Mouse (Mus musculus) midbrain, embryonic 10.5 days (tissue): Measurements from ENCODE around the gene Fto. TPM values are rescaled to one million over a fixed set of nuclear protein-coding genes. Genes with fewer than 3 reads are reported as not detected.

Source experiments
- DNase-seq: peaks from one replicate; pipeline ENCODE4 v3.0.0-alpha.2; 2017; ENCODE audit warnings: low spot score
- H3K27ac ChIP-seq: fragments of 300-500 bp; sonication (generic); replicated peaks from 2 replicates; pipeline ENCODE4 v1.5.1; 2016; ENCODE audit warnings: mild to moderate bottlenecking
- H3K27me3 ChIP-seq: fragments of 300-500 bp; sonication (generic); 2 replicates; pipeline ENCODE4 v1.6.1; 2016; ENCODE audit warnings: low read depth, mild to moderate bottlenecking; ENCODE audit not compliant: poor library complexity, severe bottlenecking
- H3K36me3 ChIP-seq: fragments of 300-500 bp; sonication (generic); 2 replicates; pipeline ENCODE4 v1.6.1; 2016; ENCODE audit warnings: mild to moderate bottlenecking, moderate library complexity
- H3K4me1 ChIP-seq: fragments of 300-500 bp; sonication (generic); 2 replicates; pipeline ENCODE4 v1.6.1; 2016
- H3K4me3 ChIP-seq: fragments of 300-500 bp; sonication (generic); 2 replicates; pipeline ENCODE4 v1.5.1; 2016; ENCODE audit warnings: mild to moderate bottlenecking, moderate library complexity
- H3K9me3 ChIP-seq: fragments of 300-500 bp; sonication (generic); replicated peaks from 2 replicates; pipeline ENCODE4 v1.6.1; 2016; ENCODE audit warnings: mild to moderate bottlenecking
- WGBS: fragments of 180-500 bp; shearing (Covaris S2); methylation state at CpG from one replicate; pipeline ENCODE4 v1.1.7; 2016; 5-methylcytosine and 5-hydroxymethylcytosine counted together
- polyA plus RNA-seq: library from polyadenylated mRNA; unstranded; fragments of >200 nt; fragmentation: Nextera tagmentation; extraction: Ambion mirVana; gene quantifications from 2 replicates; pipeline ENCODE4 v1.2.1, GENCODE M21; 2016

The Fto gene
- polyA plus RNA-seq, 1 experiment from 2014 or later: 91.3 TPM

GRCm38 (mm10) chr8:91352598-91352997 lies 39.3 kb downstream of the Fto start:
- no peak overlapping the region for H3K4me3 ChIP-seq
- H3K36me3 ChIP-seq: peaks cover 10% of the 10 kb centered on the region
- WGBS: 97% methylated on average over 3 of the region's 3 CpGs
- H3K4me1 ChIP-seq: peaks cover 33% of the 10 kb centered on the region
- H3K9me3 ChIP-seq: no peaks in the 10 kb centered on the region
- H3K27me3 ChIP-seq: no peaks in the 10 kb centered on the region
- no peak for DNase-seq
- H3K27ac ChIP-seq: no peak overlapping the region

- no peaks in the 10 kb centered on the region for H3K9me3 ChIP-seq
- WGBS: 85% methylated on average over 5 of the region's 5 CpGs
- no peak for DNase-seq
- no peaks in the 10 kb centered on the region for H3K27me3 ChIP-seq
- H3K4me3 ChIP-seq: no peak overlapping the region
- peaks cover 36% of the 10 kb centered on the region for H3K4me1 ChIP-seq
- peaks cover 10% of the 10 kb centered on the region for H3K36me3 ChIP-seq
- H3K27ac ChIP-seq: no peak overlapping the region
These were observed 39.7 kb downstream of the Fto start for GRCm38 (mm10) chr8:91353062-91353461.

GRCm38 (mm10) chr8:91353907-91354306 lies 40.6 kb downstream of the Fto start:
- WGBS: 88% methylated on average over 4 of the region's 4 CpGs
- Histone ChIP-seq H3K27ac (no peak overlapping the region), H3K4me3 (no peak overlapping the region), H3K4me1 (peaks cover 44% of the 10 kb centered on the region), H3K9me3 (no peaks in the 10 kb centered on the region), H3K36me3 (peaks cover 14% of the 10 kb centered on the region), H3K27me3 (no peaks in the 10 kb centered on the region)
- no peak for DNase-seq

GRCm38 (mm10) chr8:91355301-91355905 lies 42.1 kb downstream of the Fto start:
- peak overlapping the region; percentile 69 for H3K27ac ChIP-seq
- peaks cover 42% of the 10 kb centered on the region for H3K4me1 ChIP-seq
- H3K36me3 ChIP-seq: peaks cover 5% of the 10 kb centered on the region; the same call in 1 of the 2 replicates
- H3K4me3 ChIP-seq: no peak overlapping the region
- no peaks in the 10 kb centered on the region for H3K27me3 ChIP-seq
- no peaks in the 10 kb centered on the region for H3K9me3 ChIP-seq
- 68% methylated on average over 10 of the region's 10 CpGs for WGBS
- DNase-seq: no peak

- WGBS: 84% methylated on average over 11 of the region's 11 CpGs
- Histone ChIP-seq H3K9me3 (no peaks in the 10 kb centered on the region), H3K27me3 (no peaks in the 10 kb centered on the region), H3K27ac (peak overlapping the region; percentile 69; the same call in 1 of the 2 replicates), H3K36me3 (peaks cover 5% of the 10 kb centered on the region; the same call in 1 of the 2 replicates), H3K4me1 (peaks cover 38% of the 10 kb centered on the region), H3K4me3 (peak overlapping the region; percentile 4; the same call in 1 of the 2 replicates)
- no peak for DNase-seq
These were observed 42.8 kb downstream of the Fto start for GRCm38 (mm10) chr8:91355956-91356699.

- peaks cover 38% of the 10 kb centered on the region for H3K4me1 ChIP-seq
- H3K27ac ChIP-seq: no peak overlapping the region
- H3K27me3 ChIP-seq: no peaks in the 10 kb centered on the region
- no peak for DNase-seq
- peaks cover 5% of the 10 kb centered on the region; the same call in 1 of the 2 replicates for H3K36me3 ChIP-seq
- WGBS: 94% methylated on average over 4 of the region's 4 CpGs
- H3K4me3 ChIP-seq: no peak overlapping the region
- H3K9me3 ChIP-seq: no peaks in the 10 kb centered on the region
These were observed 44.2 kb downstream of the Fto start for GRCm38 (mm10) chr8:91357493-91358014.

- Histone ChIP-seq H3K27ac (no peak overlapping the region), H3K4me3 (no peak overlapping the region), H3K27me3 (no peaks in the 10 kb centered on the region), H3K36me3 (peaks cover 5% of the 10 kb centered on the region; the same call in 1 of the 2 replicates), H3K9me3 (no peaks in the 10 kb centered on the region), H3K4me1 (peaks cover 38% of the 10 kb centered on the region)
- DNase-seq: no peak
- WGBS: 85% methylated on average over 5 of the region's 5 CpGs
These were observed 44.7 kb downstream of the Fto start for GRCm38 (mm10) chr8:91358016-91358415.

- peaks cover 5% of the 10 kb centered on the region; the same call in 1 of the 2 replicates for H3K36me3 ChIP-seq
- no peak for DNase-seq
- WGBS: 87% methylated on average over 9 of the region's 9 CpGs
These were observed 46.2 kb downstream of the Fto start for GRCm38 (mm10) chr8:91359511-91359910.

GRCm38 (mm10) chr8:91360644-91361357 lies 47.5 kb downstream of the Fto start:
- no peak overlapping the region for H3K4me3 ChIP-seq
- H3K27me3 ChIP-seq: peaks cover 15% of the 10 kb centered on the region; the same call in 1 of the 2 replicates
- H3K27ac ChIP-seq: no peak overlapping the region
- 92% methylated on average over 10 of the region's 10 CpGs for WGBS
- H3K36me3 ChIP-seq: peaks cover 5% of the 10 kb centered on the region; the same call in 1 of the 2 replicates
- no peak for DNase-seq
- H3K4me1 ChIP-seq: peaks cover 51% of the 10 kb centered on the region
- H3K9me3 ChIP-seq: no peaks in the 10 kb centered on the region

More at GRCm38 (mm10) chr8:91359511-91359910, 46.2 kb downstream of the Fto start:
- H3K4me1 ChIP-seq: peaks cover 51% of the 10 kb centered on the region
- H3K9me3 ChIP-seq: no peaks in the 10 kb centered on the region
- H3K4me3 ChIP-seq: no peak overlapping the region
- H3K27ac ChIP-seq: no peak overlapping the region
- H3K27me3 ChIP-seq: peaks cover 8% of the 10 kb centered on the region; the same call in 1 of the 2 replicates

- peaks cover 26% of the 10 kb centered on the region; the same call in 1 of the 2 replicates for H3K27me3 ChIP-seq
- no peak overlapping the region for H3K27ac ChIP-seq
- peaks cover 48% of the 10 kb centered on the region for H3K4me1 ChIP-seq
- H3K4me3 ChIP-seq: no peak overlapping the region
- 89% methylated on average over 10 of the region's 10 CpGs for WGBS
- H3K9me3 ChIP-seq: no peaks in the 10 kb centered on the region
- DNase-seq: no peak
- peaks cover 4% of the 10 kb centered on the region; the same call in 1 of the 2 replicates for H3K36me3 ChIP-seq
These were observed 50.0 kb downstream of the Fto start for GRCm38 (mm10) chr8:91363272-91363860.

- H3K27ac ChIP-seq: peak overlapping the region; percentile 74; the same call in 1 of the 2 replicates
- no peaks in the 10 kb centered on the region for H3K36me3 ChIP-seq
- H3K4me3 ChIP-seq: no peak overlapping the region
- H3K4me1 ChIP-seq: peaks cover 46% of the 10 kb centered on the region
- 82% methylated on average over 6 of the region's 6 CpGs for WGBS
- H3K9me3 ChIP-seq: no peaks in the 10 kb centered on the region
- peaks cover 26% of the 10 kb centered on the region; the same call in 1 of the 2 replicates for H3K27me3 ChIP-seq
- no peak for DNase-seq
These were observed 50.9 kb downstream of the Fto start for GRCm38 (mm10) chr8:91364216-91364615.

- DNase-seq: no peak
- no peaks in the 10 kb centered on the region for H3K36me3 ChIP-seq
- peaks cover 54% of the 10 kb centered on the region for H3K4me1 ChIP-seq
- H3K9me3 ChIP-seq: no peaks in the 10 kb centered on the region
- peaks cover 26% of the 10 kb centered on the region; the same call in 1 of the 2 replicates for H3K27me3 ChIP-seq
- peak overlapping the region; percentile 20; the same call in 1 of the 2 replicates for H3K4me3 ChIP-seq
- H3K27ac ChIP-seq: peak overlapping the region; percentile 74
These were observed 52.5 kb downstream of the Fto start for GRCm38 (mm10) chr8:91365804-91366203.
